Mouse (Mus musculus): ENCODE results near the gene Bend7. TPM values are rescaled to one million over a fixed set of nuclear protein-coding genes. Genes with fewer than 3 reads are reported as not detected.

The Bend7 gene
- total RNA-seq (2014; rRNA removed) = 7.2 and 7.9 TPM in 2 replicates
- 4.7 and 5.6 TPM in 2 replicates for polyA plus RNA-seq (2015; fragmentation: Nextera tagmentation; extraction: Ambion mirVana)

DNA sequence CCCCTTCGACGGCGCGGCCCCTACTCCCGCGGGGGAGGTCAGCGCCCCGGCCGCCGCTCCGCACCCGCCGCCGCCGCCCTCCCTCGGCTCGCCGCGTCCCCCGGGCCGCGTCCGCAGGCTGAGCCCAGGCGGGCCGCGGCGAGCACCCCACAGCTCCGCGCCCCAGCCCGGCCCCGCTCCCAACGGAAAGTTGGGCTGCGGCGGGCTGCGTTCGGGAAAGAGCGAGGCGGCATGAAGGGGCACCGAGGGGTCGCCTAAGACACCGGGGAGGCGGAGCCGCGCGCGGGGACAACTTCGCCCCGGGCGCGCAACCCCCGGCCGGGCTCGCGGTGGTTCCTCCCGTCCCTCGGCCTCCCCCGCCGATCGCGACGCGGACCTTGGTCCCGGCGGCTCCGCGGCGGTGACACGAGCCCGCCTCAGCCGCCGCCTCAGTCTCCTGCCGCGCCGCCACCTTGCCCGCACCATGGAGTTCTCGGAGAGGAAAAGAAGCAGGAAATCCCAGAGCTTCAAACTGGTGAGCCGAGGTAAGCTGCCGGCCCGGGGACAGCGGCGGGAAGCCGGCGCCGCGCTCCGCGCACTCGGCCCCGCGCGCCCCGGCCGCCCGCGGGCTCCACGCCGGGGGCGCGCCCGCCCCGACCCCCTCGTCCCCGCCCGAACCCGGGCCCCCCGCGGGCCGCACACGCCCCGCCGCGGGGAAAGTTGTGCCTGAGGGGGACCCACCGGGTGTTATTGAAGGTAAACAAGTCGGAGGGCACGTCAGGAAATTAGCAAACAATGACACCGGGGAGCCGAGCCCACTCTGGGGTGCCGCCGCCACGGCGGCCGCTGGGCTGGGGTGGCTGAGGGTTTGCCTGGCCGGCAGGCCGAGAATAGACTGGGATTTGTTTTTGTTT is at the start of gene Bend7:
Gene Bend7 (plus strand): TSS at position 63 of the 893 bp plus-strand sequence.
- peak within 1 kb of the TSS; percentile 80 for H3K9ac ChIP-seq (replicated peaks; ENCODE audit: low read length)
- peak within 1 kb of the TSS; percentile 69 for H3K27ac ChIP-seq
- peak within 1 kb of the TSS; percentile 88 for H3K4me2 ChIP-seq (ENCODE audit: low read depth, low read length)
- no peaks in the 10 kb centered on the region for H3K9me3 ChIP-seq (ENCODE audit: low read length)
- DNase-seq (ENCODE audit: low spot score) (peak; percentile 44), ATAC-seq (peak; percentile 80)
- TF ChIP-seq CTCF (IDR thresholded peaks at IDR 0.05; ENCODE audit: low read depth) = no peak
- 2% methylated on average over 87 of the region's 124 CpGs for WGBS
- no peaks in the 10 kb centered on the region for H3K36me3 ChIP-seq (ENCODE audit: insufficient read depth, low read length)
- H3K27me3 ChIP-seq (ENCODE audit: insufficient read depth, low read length) = no peaks in the 10 kb centered on the region
- H3K4me3 ChIP-seq (ENCODE audit: low read length) = peak within 1 kb of the TSS; percentile 90
- H3K4me1 ChIP-seq (ENCODE audit: insufficient read depth, low read length) = no peaks in the 10 kb centered on the region

- Histone ChIP-seq H3K4me3 (ENCODE audit: low read length) (no peak overlapping the region), H3K27ac (no peak overlapping the region), H3K9ac (replicated peaks; ENCODE audit: low read length) (no peak overlapping the region), H3K9me3 (ENCODE audit: low read length) (no peaks in the 10 kb centered on the region), H3K36me3 (ENCODE audit: insufficient read depth, low read length) (no peaks in the 10 kb centered on the region), H3K4me2 (ENCODE audit: low read depth, low read length) (no peak overlapping the region), H3K4me1 (ENCODE audit: insufficient read depth, low read length) (no peaks in the 10 kb centered on the region), H3K27me3 (ENCODE audit: insufficient read depth, low read length) (no peaks in the 10 kb centered on the region)
- ATAC-seq (no peak), DNase-seq (ENCODE audit: low spot score) (no peak)
- 81% methylated on average over 2 of the region's 2 CpGs for WGBS
- no peak for TF ChIP-seq CTCF (IDR thresholded peaks at IDR 0.05; ENCODE audit: low read depth)
Measured at GRCm38 (mm10) chr2:4668626-4669025, 49.0 kb upstream of the Bend7 start.

GRCm38 (mm10) chr2:4669701-4670100 is 47.9 kb upstream of the Bend7 start:
- no peak for TF ChIP-seq CTCF (IDR thresholded peaks at IDR 0.05; ENCODE audit: low read depth)

GRCm38 (mm10) chr2:4671636-4672035 is 46.0 kb upstream of the Bend7 start:
- 91% methylated on average over 8 of the region's 8 CpGs for WGBS
- no peak for ATAC-seq
- no peak for TF ChIP-seq CTCF (IDR thresholded peaks at IDR 0.05; ENCODE audit: low read depth)

More at GRCm38 (mm10) chr2:4669701-4670100, 47.9 kb upstream of the Bend7 start:
- Histone ChIP-seq H3K4me3 (ENCODE audit: low read length) (no peak overlapping the region), H3K27ac (no peak overlapping the region), H3K4me2 (ENCODE audit: low read depth, low read length) (no peak overlapping the region), H3K4me1 (ENCODE audit: insufficient read depth, low read length) (no peaks in the 10 kb centered on the region), H3K27me3 (ENCODE audit: insufficient read depth, low read length) (no peaks in the 10 kb centered on the region), H3K36me3 (ENCODE audit: insufficient read depth, low read length) (no peaks in the 10 kb centered on the region), H3K9ac (replicated peaks; ENCODE audit: low read length) (no peak overlapping the region), H3K9me3 (ENCODE audit: low read length) (no peaks in the 10 kb centered on the region)
- WGBS = 94% methylated on average over 8 of the region's 8 CpGs
- ATAC-seq (no peak), DNase-seq (ENCODE audit: low spot score) (no peak)

GRCm38 (mm10) chr2:4679886-4680285 is 37.7 kb upstream of the Bend7 start:
- ATAC-seq (no peak), DNase-seq (ENCODE audit: low spot score) (no peak)
- Histone ChIP-seq H3K4me2 (ENCODE audit: low read depth, low read length) (no peak overlapping the region), H3K27ac (no peak overlapping the region), H3K4me3 (ENCODE audit: low read length) (no peak overlapping the region), H3K36me3 (ENCODE audit: insufficient read depth, low read length) (no peaks in the 10 kb centered on the region), H3K4me1 (ENCODE audit: insufficient read depth, low read length) (no peaks in the 10 kb centered on the region), H3K27me3 (ENCODE audit: insufficient read depth, low read length) (no peaks in the 10 kb centered on the region), H3K9me3 (ENCODE audit: low read length) (no peaks in the 10 kb centered on the region), H3K9ac (replicated peaks; ENCODE audit: low read length) (no peak overlapping the region)
- TF ChIP-seq CTCF (IDR thresholded peaks at IDR 0.05; ENCODE audit: low read depth) = no peak
- WGBS = 80% methylated on average over 3 of the region's 3 CpGs

More at GRCm38 (mm10) chr2:4671636-4672035, 46.0 kb upstream of the Bend7 start:
- Histone ChIP-seq H3K9me3 (ENCODE audit: low read length) (no peaks in the 10 kb centered on the region), H3K9ac (replicated peaks; ENCODE audit: low read length) (no peak overlapping the region), H3K4me3 (ENCODE audit: low read length) (no peak overlapping the region), H3K36me3 (ENCODE audit: insufficient read depth, low read length) (no peaks in the 10 kb centered on the region), H3K27me3 (ENCODE audit: insufficient read depth, low read length) (no peaks in the 10 kb centered on the region), H3K4me2 (ENCODE audit: low read depth, low read length) (no peak overlapping the region), H3K4me1 (ENCODE audit: insufficient read depth, low read length) (no peaks in the 10 kb centered on the region), H3K27ac (no peak overlapping the region)
- no peak for DNase-seq (ENCODE audit: low spot score)

DNA sequence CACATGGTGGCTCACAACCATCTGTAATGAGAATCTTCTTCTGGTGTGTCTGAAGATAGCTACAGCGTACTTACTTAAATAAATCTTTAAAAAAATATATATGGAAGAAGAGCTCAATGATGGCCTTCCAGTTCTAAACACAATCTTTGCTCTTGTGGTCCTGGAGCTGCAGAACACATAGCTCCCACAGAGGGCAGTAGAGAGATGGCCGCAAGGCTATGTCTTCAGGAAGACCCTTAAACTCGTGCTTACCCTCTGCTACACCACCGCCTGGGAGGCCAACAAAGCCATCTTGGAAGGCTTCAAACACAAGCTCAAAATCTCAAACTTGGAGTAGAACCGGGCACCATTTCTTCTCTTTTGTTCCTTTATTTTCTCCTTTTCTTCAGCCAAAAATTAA is 6.4 kb upstream of the Bend7 start:
- Histone ChIP-seq H3K4me1 (ENCODE audit: insufficient read depth, low read length) (no peaks in the 10 kb centered on the region), H3K27me3 (ENCODE audit: insufficient read depth, low read length) (no peaks in the 10 kb centered on the region), H3K9me3 (ENCODE audit: low read length) (no peaks in the 10 kb centered on the region), H3K27ac (no peak overlapping the region), H3K36me3 (ENCODE audit: insufficient read depth, low read length) (no peaks in the 10 kb centered on the region), H3K4me3 (ENCODE audit: low read length) (no peak overlapping the region), H3K9ac (replicated peaks; ENCODE audit: low read length) (no peak overlapping the region), H3K4me2 (ENCODE audit: low read depth, low read length) (no peak overlapping the region)
- ATAC-seq (no peak), DNase-seq (ENCODE audit: low spot score) (peak; percentile 8)
- TF ChIP-seq CTCF (IDR thresholded peaks at IDR 0.05; ENCODE audit: low read depth) = peak; percentile 41
- WGBS = 55% methylated on average over 5 of the region's 5 CpGs

Data from hindbrain, postnatal 0 days (tissue).